Mouse (Mus musculus) bone marrow, adult 2 months (tissue): ENCODE measurements around the gene Rpl38. TPM values are rescaled to one million over a fixed set of nuclear protein-coding genes. Genes with fewer than 3 reads are reported as not detected.

Experiments
- H3K27ac ChIP-seq: fragments of 200-500 bp; 2 replicates; pipeline ENCODE4 v1.5.1; 2012; ENCODE audit warnings: low read depth, mild to moderate bottlenecking, control low read depth, inconsistent platforms, low read length; ENCODE audit not compliant: control insufficient read depth, poor library complexity, insufficient read depth
- H3K4me1 ChIP-seq: fragments of 200-500 bp; 2 replicates; pipeline ENCODE4 v1.6.1; 2011; ENCODE audit warnings: low read length; ENCODE audit not compliant: control insufficient read depth, insufficient read depth
- H3K4me3 ChIP-seq: fragments of 200-500 bp; replicated peaks from 2 replicates; pipeline ENCODE3; 2011; ENCODE audit warnings: mild to moderate bottlenecking, low read depth, low read length, control low read depth; ENCODE audit not compliant: control insufficient read depth
- CTCF ChIP-seq: fragments of 200-500 bp; IDR thresholded peaks from 2 replicates; pipeline ENCODE4 v1.5.1; 2011; ENCODE audit warnings: low read length, control low read depth; ENCODE audit not compliant: control insufficient read depth, insufficient read depth
- POLR2A ChIP-seq: fragments of 200-500 bp; IDR thresholded peaks from 2 replicates; pipeline ENCODE4 v1.6.1; 2011; ENCODE audit warnings: low read depth, mild to moderate bottlenecking, control low read depth, low read length, borderline replicate concordance; ENCODE audit not compliant: control insufficient read depth
- WGBS: fragments of 180-500 bp; shearing (Covaris S2); methylation state at CpG from one replicate; pipeline ENCODE4 v1.1.7; 2018; 5-methylcytosine and 5-hydroxymethylcytosine counted together
- polyA plus RNA-seq: library from polyadenylated mRNA; stranded (reverse); fragments of >200 nt; gene quantifications from 2 replicates; pipeline ENCODE4 v1.2.4, GENCODE M21; 2011; ENCODE audit warnings: low replicate concordance; ENCODE audit not compliant: missing spikeins, insufficient read depth, insufficient read length

Gene Rpl38
- polyA plus RNA-seq, 1 experiment, result 3,301 TPM

GRCm38 (mm10) chr11:114715531-114715930, 47.2 kb downstream of the Rpl38 start:
- H3K4me3 ChIP-seq, result no peak overlapping the region
- no peaks in the 10 kb centered on the region for H3K4me1 ChIP-seq
- H3K27ac ChIP-seq, result no peak overlapping the region
- TF ChIP-seq POLR2A (no peak), CTCF (no peak)
- 84% methylated on average over 7 of the region's 7 CpGs for WGBS

GRCm38 (mm10) chr11:114720535-114720934, 52.2 kb downstream of the Rpl38 start:
- H3K4me3 ChIP-seq, result no peak overlapping the region
- H3K4me1 ChIP-seq, result no peaks in the 10 kb centered on the region
- 81% methylated on average over 10 of the region's 10 CpGs for WGBS
- no peak for TF ChIP-seq POLR2A
- TF ChIP-seq CTCF, result no peak
- no peak overlapping the region for H3K27ac ChIP-seq

Other genes with a start within 250 kb of the Rpl38 start
- gene Ttyh2, start 6.9 kb downstream of the Rpl38 start, polyA plus RNA-seq, result 1.6 and 2.6 TPM in 2 replicates
- gene Dnaic2, start 58.9 kb downstream of the Rpl38 start, polyA plus RNA-seq, result not detected in 2 replicates
- 0.84 and 6.3 TPM in 2 replicates for gene Kif19a, start 96.9 kb downstream of the Rpl38 start, polyA plus RNA-seq
- gene Btbd17, start 127.4 kb downstream of the Rpl38 start, polyA plus RNA-seq, result not detected in 2 replicates
- gene Gpr142, start 130.4 kb downstream of the Rpl38 start, polyA plus RNA-seq, result not detected in 2 replicates
- gene Gprc5c, start 182.6 kb downstream of the Rpl38 start, polyA plus RNA-seq, result 1.1 and 1.4 TPM in 2 replicates
- gene Cd300a, start 221.5 kb downstream of the Rpl38 start, polyA plus RNA-seq, result 4.7 and 15.1 TPM in 2 replicates